Mouse (Mus musculus): ENCODE measurements around the gene Gm49320. TPM values are rescaled to one million over a fixed set of nuclear protein-coding genes. Genes with fewer than 3 reads are reported as not detected.

The Gm49320 gene
- polyA plus RNA-seq, 1 experiment from 2014 or later = 0.34 TPM

GRCm38 (mm10) chr8:4229784-4230183 is 8.9 kb upstream of the Gm49320 start:
- Histone ChIP-seq H3K27ac (no peak overlapping the region), H3K36me3 (no peaks in the 10 kb centered on the region), H3K9me3 (replicated peaks) (no peaks in the 10 kb centered on the region), H3K9ac (no peak overlapping the region), H3K27me3 (peaks cover 40% of the 10 kb centered on the region), H3K4me2 (no peak overlapping the region), H3K4me1 (replicated peaks) (peaks cover 9% of the 10 kb centered on the region), H3K4me3 (no peak overlapping the region)
- ATAC-seq (replicated peaks; ENCODE audit: insufficient number of reproducible peaks, insufficient read depth, low FRiP score, low read depth) = no peak
- WGBS = 62% methylated on average over 5 of the region's 5 CpGs

GRCm38 (mm10) chr8:4230612-4231351 is 7.9 kb upstream of the Gm49320 start:
- WGBS = 50% methylated on average over 10 of the region's 10 CpGs
- H3K27ac ChIP-seq = no peak overlapping the region

DNA sequence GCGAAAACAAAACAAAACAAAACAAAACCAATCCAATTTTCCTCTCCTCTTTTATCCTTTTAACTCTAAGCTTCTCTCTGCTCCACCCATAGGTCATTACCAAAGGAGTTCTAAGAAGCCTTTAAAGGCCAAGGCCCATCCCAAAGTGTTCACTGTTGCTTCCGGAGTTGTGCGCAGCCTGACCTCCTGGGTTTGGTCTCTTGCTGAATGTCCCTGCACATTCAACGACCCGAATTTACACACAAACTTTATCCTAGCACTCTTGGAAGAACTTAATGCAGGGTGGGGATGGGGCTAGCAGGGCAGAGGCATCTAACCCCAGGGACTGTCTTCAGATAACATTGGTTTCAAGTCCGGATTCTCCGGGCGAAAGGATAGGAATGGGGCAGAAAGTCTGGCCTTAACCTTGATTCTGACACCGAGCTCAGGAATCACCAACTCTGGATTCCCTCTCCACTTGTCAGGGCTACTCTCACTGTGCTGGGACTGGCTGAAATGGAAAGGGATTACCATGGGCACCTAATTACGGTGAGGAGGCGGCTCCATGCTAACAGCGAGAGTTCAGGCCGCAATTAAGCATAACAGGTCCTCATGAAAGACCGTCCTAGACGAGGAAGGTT is 741 bp upstream of the Gm49320 start:
- no peak for ATAC-seq (replicated peaks; ENCODE audit: insufficient number of reproducible peaks, insufficient read depth, low FRiP score, low read depth)
- 17% methylated on average over 15 of the region's 15 CpGs for WGBS
- Histone ChIP-seq H3K4me2 (peak overlapping the region; percentile 72), H3K4me3 (peak overlapping the region; percentile 82), H3K9me3 (replicated peaks) (no peaks in the 10 kb centered on the region), H3K27me3 (no peaks in the 10 kb centered on the region), H3K36me3 (peaks cover 8% of the 10 kb centered on the region; the same call in 1 of the 2 replicates), H3K27ac (peak overlapping the region; percentile 93), H3K4me1 (replicated peaks) (peaks cover 27% of the 10 kb centered on the region), H3K9ac (peak overlapping the region; percentile 68)

More at GRCm38 (mm10) chr8:4230612-4231351, 7.9 kb upstream of the Gm49320 start:
- Histone ChIP-seq H3K9ac (no peak overlapping the region), H3K36me3 (no peaks in the 10 kb centered on the region), H3K9me3 (replicated peaks) (no peaks in the 10 kb centered on the region), H3K4me3 (no peak overlapping the region), H3K4me2 (no peak overlapping the region), H3K27me3 (peaks cover 35% of the 10 kb centered on the region), H3K4me1 (replicated peaks) (peaks cover 9% of the 10 kb centered on the region)
- ATAC-seq (replicated peaks; ENCODE audit: insufficient number of reproducible peaks, insufficient read depth, low FRiP score, low read depth) = no peak

DNA sequence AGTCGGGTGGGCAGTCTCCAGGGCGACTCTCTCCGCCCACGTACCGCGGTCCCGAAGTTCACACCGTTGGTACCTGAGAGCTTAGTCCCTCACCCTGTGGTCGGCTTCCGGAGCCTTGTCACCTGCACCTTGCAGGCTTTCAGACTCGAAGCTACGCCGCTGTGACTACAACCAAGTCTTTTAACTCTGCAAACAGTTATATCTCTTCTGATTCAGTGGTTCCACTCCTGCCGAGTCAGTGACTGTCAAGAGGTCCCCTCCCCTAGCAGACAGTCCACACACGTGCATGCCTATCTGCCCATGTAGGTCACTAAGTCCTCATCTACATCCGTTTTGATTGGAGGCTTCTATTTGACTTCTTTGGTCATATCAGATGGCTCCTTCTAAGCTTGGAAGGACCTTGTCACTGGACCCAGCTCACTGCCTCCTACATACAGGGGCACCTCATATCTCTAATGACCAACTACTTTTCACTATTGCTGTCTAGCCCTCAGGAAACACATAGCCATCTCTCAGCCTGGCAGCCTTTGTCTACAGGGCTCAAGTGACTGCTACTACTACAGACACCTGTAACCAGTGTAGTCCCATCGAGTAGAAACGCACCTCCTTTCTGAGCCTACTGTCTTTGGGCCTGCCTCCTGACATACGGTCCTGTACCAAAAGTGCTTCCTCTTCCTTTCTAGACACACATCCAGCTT is 677 bp downstream of the Gm49320 start:
- Histone ChIP-seq H3K4me2 (peak overlapping the region; percentile 72), H3K27ac (peak overlapping the region; percentile 92), H3K9ac (peak overlapping the region; percentile 78), H3K27me3 (no peaks in the 10 kb centered on the region), H3K4me1 (replicated peaks) (peaks cover 27% of the 10 kb centered on the region), H3K36me3 (peaks cover 22% of the 10 kb centered on the region), H3K9me3 (replicated peaks) (no peaks in the 10 kb centered on the region), H3K4me3 (peak overlapping the region; percentile 82)
- WGBS = 11% methylated on average over 19 of the region's 19 CpGs
- no peak; the same call in 1 of the 2 replicates for ATAC-seq (replicated peaks; ENCODE audit: insufficient number of reproducible peaks, insufficient read depth, low FRiP score, low read depth)

DNA sequence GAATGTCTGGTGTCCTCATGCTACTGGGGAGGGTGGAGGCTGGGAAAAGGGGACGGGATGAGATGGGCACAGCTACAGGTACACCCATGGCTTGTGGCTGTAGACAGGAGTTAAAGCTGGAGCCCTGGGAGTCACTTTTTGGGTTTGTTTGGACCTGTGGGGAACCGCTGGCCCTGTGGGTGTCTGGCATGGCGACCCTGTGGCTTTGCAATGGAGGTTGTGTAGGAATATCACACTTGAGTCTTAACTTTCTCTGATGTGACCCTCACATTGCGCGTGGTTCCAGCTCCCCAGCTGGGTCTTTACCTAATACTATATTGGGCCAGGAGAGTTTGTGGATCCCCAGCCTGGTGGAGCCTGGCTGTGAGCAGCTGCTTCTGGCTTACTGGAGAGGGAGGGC is 6.4 kb downstream of the Gm49320 start:
- no peaks in the 10 kb centered on the region for H3K9me3 ChIP-seq (replicated peaks)
- H3K36me3 ChIP-seq = peaks cover 47% of the 10 kb centered on the region
- no peaks in the 10 kb centered on the region for H3K27me3 ChIP-seq
- no peak overlapping the region for H3K4me2 ChIP-seq
- no peak overlapping the region for H3K4me3 ChIP-seq
- no peak overlapping the region for H3K27ac ChIP-seq
- ATAC-seq (replicated peaks; ENCODE audit: insufficient number of reproducible peaks, insufficient read depth, low FRiP score, low read depth) = no peak
- H3K9ac ChIP-seq = no peak overlapping the region
- WGBS = 89% methylated on average over 5 of the region's 5 CpGs
- peaks cover 25% of the 10 kb centered on the region for H3K4me1 ChIP-seq (replicated peaks)

DNA sequence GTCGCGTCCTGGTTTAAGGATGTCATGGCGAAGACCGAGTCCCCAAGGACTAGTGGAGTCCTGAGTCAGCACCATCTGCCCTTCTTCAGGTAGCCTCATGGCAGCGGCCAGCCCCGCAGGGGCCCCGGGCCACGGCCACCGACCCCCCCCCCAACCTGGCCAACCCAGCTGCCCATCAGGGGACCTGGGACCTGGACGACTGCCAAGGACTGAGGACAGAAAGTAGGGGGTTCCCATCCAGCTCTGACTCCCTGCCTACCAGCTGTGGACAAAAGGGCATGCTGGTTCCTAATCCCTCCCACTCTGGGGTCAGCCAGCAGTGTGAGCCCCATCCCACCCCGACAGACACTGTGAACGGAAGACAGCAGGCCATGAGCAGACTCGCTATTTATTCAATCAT is 7.1 kb downstream of the Gm49320 start:
- Histone ChIP-seq H3K27ac (no peak overlapping the region), H3K36me3 (peaks cover 46% of the 10 kb centered on the region), H3K4me1 (replicated peaks) (peaks cover 26% of the 10 kb centered on the region), H3K9ac (no peak overlapping the region), H3K9me3 (replicated peaks) (no peaks in the 10 kb centered on the region), H3K4me2 (no peak overlapping the region), H3K4me3 (no peak overlapping the region), H3K27me3 (no peaks in the 10 kb centered on the region)
- ATAC-seq (replicated peaks; ENCODE audit: insufficient number of reproducible peaks, insufficient read depth, low FRiP score, low read depth) = no peak
- 83% methylated on average over 13 of the region's 13 CpGs for WGBS

- no peak overlapping the region for H3K4me3 ChIP-seq
- no peaks in the 10 kb centered on the region for H3K27me3 ChIP-seq
- no peak overlapping the region for H3K4me2 ChIP-seq
- no peak overlapping the region for H3K9ac ChIP-seq
- peaks cover 24% of the 10 kb centered on the region for H3K4me1 ChIP-seq (replicated peaks)
- no peak for ATAC-seq (replicated peaks; ENCODE audit: insufficient number of reproducible peaks, insufficient read depth, low FRiP score, low read depth)
- H3K27ac ChIP-seq = no peak overlapping the region
- WGBS = 81% methylated on average over 8 of the region's 8 CpGs
- H3K36me3 ChIP-seq = peaks cover 41% of the 10 kb centered on the region
- no peaks in the 10 kb centered on the region for H3K9me3 ChIP-seq (replicated peaks)
These were observed 8.6 kb downstream of the Gm49320 start for GRCm38 (mm10) chr8:4247241-4247640.

DNA sequence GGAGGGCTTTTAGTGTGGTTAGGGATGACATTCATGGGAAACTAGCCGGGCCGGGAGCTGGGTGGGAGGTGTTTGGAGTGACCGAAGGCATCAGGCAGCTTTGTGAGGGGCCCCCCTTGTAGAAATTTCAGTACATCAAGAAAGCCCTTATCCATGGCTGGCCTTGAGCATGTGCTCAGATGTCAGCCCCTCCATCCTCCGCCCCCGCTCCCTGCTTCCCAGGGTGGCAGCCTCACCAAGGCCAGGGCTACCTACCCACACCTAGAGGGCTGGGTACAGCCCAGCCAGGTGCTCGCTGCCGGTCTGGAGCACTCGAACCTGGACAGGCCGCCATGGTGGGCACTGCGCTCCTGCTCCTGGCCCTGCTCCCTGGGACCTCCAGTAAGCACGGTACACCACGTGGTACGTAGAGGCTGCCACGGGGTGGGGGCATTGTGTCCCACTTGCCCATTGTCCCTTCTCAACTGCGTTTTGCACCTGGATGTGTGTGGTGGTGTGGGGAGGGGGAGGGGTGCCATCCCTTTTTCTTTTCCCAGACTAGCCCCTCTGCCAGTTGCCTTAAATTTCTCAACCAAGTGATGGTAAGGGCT is 9.4 kb downstream of the Gm49320 start, which contains the start of gene Tgfbr3l:
Tgfbr3l (plus strand) TSS at position 264 of the 590 bp plus-strand sequence.
- no peak for ATAC-seq (replicated peaks; ENCODE audit: insufficient number of reproducible peaks, insufficient read depth, low FRiP score, low read depth)

DNA sequence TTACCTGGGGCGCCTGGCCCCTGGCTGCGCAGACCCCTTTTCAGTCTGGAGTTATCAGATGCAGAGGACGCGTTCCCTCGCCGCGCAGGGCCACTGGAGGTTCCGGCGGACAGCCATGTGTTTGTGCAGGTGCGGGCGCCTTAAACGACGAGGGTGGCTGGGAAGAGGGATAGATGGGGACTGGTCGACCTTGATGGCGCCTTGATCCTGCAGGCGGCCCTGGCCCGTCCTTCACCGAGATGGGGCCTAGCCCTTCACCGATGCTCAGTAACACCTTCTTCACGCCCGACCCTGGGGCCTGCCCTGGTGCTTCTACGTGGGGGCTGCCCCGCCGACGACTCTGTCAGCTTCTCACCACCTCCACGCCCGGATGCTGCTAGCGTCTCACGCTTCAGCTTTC is 10.5 kb downstream of the Gm49320 start:
- whole genome bisulfite sequencing = 13% methylated on average over 29 of the region's 29 CpGs
- H3K9me3 ChIP-seq (replicated peaks) = no peaks in the 10 kb centered on the region
- no peak for ATAC-seq (replicated peaks; ENCODE audit: insufficient number of reproducible peaks, insufficient read depth, low FRiP score, low read depth)
- peak overlapping the region; percentile 30 for H3K4me3 ChIP-seq
- H3K4me1 ChIP-seq (replicated peaks) = peaks cover 36% of the 10 kb centered on the region
- peaks cover 27% of the 10 kb centered on the region for H3K36me3 ChIP-seq
- H3K27me3 ChIP-seq = no peaks in the 10 kb centered on the region
- H3K4me2 ChIP-seq = peak overlapping the region; percentile 56
- peak overlapping the region; percentile 40 for H3K9ac ChIP-seq
- peak overlapping the region; percentile 66 for H3K27ac ChIP-seq

More for the DNA sequence above, 9.4 kb downstream of the Gm49320 start, which contains the start of gene Tgfbr3l:
- peaks cover 38% of the 10 kb centered on the region for H3K36me3 ChIP-seq
- H3K9ac ChIP-seq = peak within 1 kb of the TSS; percentile 40; the same call in 1 of the 2 replicates
- H3K4me1 ChIP-seq (replicated peaks) = peaks cover 28% of the 10 kb centered on the region
- peak within 1 kb of the TSS; percentile 30; the same call in 1 of the 2 replicates for H3K4me3 ChIP-seq
- no peaks in the 10 kb centered on the region for H3K9me3 ChIP-seq (replicated peaks)
- H3K4me2 ChIP-seq = peak within 1 kb of the TSS; percentile 56
- 75% methylated on average over 15 of the region's 15 CpGs for WGBS
- H3K27me3 ChIP-seq = no peaks in the 10 kb centered on the region
- peak within 1 kb of the TSS; percentile 66 for H3K27ac ChIP-seq

DNA sequence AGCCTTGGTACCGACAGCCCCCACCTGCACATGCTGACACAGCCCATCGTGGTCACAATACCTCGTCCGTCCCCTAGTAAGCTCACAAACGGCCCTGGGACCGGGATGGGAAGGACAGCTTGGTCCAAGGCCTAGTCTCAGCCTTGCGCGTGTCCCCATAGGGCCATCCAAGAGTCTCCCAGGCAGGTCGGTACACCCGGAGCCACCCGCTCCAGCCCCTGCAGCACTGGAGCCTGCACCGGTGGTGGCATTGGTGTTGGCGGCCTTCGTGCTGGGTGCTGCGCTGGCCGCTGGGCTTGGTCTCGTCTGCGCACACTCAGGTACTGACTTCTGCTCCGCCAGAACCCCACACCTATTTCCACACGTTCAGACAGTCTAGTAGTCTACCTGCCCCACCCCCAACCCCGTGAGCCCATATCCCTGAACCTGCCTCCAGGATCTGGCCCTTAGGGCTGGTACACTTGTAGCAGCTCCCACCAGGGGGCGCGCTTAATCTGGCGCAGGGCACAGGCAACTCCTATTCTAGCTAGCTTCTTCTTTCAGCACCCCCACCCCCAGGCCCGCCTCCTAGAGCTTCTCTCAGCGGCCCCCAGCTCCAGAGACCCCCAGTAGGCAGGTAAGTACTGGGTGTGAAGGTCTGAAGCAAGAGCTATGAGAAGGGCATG is 11.8 kb downstream of the Gm49320 start:
- Histone ChIP-seq H3K4me2 (no peak overlapping the region), H3K4me3 (no peak overlapping the region), H3K4me1 (replicated peaks) (peaks cover 37% of the 10 kb centered on the region), H3K27me3 (no peaks in the 10 kb centered on the region), H3K9ac (no peak overlapping the region), H3K36me3 (peaks cover 21% of the 10 kb centered on the region), H3K9me3 (replicated peaks) (no peaks in the 10 kb centered on the region), H3K27ac (no peak overlapping the region)
- WGBS = 35% methylated on average over 26 of the region's 26 CpGs
- no peak for ATAC-seq (replicated peaks; ENCODE audit: insufficient number of reproducible peaks, insufficient read depth, low FRiP score, low read depth)

Measured in heart, embryonic 15.5 days (tissue).